Mouse (Mus musculus): Measurements from ENCODE around the gene Tmprss12.
"Not testable (repeated sequence)": the region's sequence is repeated elsewhere in the genome, so short reads cannot be mapped to it uniquely, and the experiment has no call there.

Gene Tmprss12

DNA sequence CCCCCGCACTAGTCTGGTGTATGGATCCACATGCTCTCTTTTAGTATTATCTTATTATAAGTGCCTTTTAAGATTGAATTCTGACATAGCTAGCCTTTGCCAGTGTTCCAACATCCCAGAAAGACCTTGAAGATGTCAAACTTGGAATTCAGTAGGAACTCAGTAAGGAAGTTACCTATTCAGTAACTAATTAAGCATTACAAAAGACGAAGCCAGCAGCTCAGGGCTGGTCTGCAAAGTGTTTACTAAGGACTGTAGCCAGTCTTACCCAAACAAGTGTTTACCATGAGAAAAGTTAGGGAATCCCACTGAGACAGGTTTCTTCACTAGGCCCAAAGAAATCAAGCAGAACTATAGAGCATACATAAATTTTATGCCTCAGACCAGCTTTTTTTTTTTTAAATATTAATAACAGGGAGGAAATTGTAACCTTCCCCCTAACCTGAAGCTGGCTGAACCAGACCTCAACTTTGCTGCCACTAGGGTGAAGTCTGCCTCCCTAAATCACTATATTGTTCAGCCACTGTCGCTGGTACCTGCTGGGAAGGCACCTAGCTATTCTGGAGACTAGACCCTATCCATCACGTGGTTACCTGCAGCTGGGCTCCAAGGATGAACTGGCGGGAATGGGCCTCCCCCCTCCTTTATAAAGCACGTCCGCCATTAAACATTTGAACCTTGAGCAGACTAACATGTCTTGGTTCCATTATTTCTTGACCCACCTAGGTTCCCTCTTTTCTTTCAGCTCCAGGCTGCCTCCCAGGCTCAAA lies 5.7 kb upstream of the Tmprss12 start:
- no peak for DNase-seq (ENCODE audit: low spot score)

- DNase-seq (ENCODE audit: low spot score): no peak
Measured at GRCm38 (mm10) chr15:100276403-100276802, 4.2 kb upstream of the Tmprss12 start.

GRCm38 (mm10) chr15:100277586-100277985 lies 3.1 kb upstream of the Tmprss12 start:
- no peak for DNase-seq (ENCODE audit: low spot score)

- no peak for DNase-seq (ENCODE audit: low spot score)
Measured at GRCm38 (mm10) chr15:100288980-100289379, 8.3 kb downstream of the Tmprss12 start.

DNA sequence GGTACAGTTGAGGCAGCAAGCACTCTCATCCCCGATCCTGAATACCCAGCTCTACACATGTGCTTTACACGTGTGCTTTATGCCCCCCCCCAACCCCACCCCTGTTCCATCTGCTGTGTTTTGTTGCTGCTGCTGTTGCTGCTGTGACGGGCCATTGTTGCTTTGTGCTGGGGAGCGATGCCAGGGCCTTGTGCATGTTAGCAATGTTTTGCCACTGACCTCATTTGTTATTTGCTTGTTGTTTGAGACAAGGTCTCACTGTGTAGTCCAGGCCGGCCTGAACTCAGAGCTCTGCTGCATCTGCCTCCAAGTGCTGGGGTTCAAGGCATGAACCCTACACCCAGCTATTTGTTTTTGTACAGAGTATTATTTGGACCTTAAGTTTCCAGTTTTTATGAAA lies 10.2 kb downstream of the Tmprss12 start:
- no peak for DNase-seq (ENCODE audit: low spot score)

GRCm38 (mm10) chr15:100292326-100292725 lies 11.7 kb downstream of the Tmprss12 start:
- no peak for DNase-seq (ENCODE audit: low spot score)

DNA sequence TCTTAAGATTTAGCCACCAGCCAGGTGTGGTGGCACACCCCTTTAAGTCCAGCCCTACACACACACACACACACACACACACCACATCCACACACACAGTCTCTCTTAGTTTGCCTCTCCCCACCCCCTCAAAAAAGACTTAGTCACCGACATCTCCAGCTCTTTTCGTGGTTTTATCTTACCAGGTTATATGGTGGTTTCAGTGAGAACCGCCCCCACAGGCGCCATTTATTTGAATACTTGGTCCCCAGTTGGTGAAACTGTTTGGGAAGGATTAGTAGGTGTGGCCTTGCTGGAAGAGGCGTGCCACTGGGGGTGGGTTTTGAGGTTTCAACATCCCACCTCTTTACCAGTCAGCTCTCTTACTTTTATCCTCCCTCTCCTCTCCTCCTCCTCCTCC lies 17.2 kb downstream of the Tmprss12 start:
- DNase-seq (ENCODE audit: low spot score): no peak

- no peak for DNase-seq (ENCODE audit: low spot score)
Measured at GRCm38 (mm10) chr15:100300499-100300898, 19.9 kb downstream of the Tmprss12 start.

- no peak for DNase-seq (ENCODE audit: low spot score)
Measured at GRCm38 (mm10) chr15:100301556-100301955, 20.9 kb downstream of the Tmprss12 start.

GRCm38 (mm10) chr15:100303428-100304018 lies 22.9 kb downstream of the Tmprss12 start:
- DNase-seq (ENCODE audit: low spot score): no peak

GRCm38 (mm10) chr15:100304019-100304991 lies 23.7 kb downstream of the Tmprss12 start, which contains the start of gene Mettl7a1:
Mettl7a1 (plus strand) TSS chr15:100304140.
- peak; percentile 88 for DNase-seq (ENCODE audit: low spot score)

DNA sequence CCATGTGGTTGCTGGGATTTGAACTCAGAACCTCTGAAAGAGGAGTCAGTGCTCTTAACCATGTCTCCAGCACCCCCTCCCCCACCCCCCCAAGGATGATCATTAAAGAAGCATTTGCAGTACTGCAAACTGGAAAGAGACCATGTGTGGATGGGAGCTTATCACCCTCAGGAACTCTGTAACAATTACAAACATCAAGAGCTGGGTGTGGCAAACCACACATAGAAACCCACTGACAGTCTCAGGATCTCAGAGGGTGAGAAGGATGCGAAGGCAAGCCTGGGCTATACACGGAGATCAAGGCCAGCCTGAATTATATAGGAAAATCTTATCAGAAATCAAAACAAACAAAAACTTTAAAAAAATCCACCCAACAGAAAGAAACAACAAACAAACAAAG lies 25.6 kb downstream of the Tmprss12 start:
- DNase-seq (ENCODE audit: low spot score): no peak

- peak; percentile 66 for DNase-seq (ENCODE audit: low spot score)
Measured at GRCm38 (mm10) chr15:100307438-100308096, 26.9 kb downstream of the Tmprss12 start.

DNA sequence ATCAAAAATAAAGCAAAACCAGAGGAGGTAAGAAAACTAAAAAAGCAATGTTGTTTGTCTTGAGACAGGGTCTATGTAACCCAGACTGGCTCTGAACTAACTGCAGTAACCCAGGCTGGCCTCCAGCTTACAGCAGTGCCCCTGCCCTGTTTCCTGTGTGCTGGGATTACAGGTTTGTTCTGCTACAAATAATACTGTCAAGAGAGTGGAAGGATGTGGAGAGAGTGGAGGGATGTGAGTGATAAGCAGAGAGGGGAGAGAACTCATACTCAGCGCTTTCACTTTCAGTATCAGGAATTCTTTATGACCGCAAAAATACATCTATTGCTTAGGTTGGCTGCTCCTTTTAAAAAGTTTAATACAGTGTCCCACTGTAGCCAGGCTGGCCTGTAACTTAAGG lies 31.7 kb downstream of the Tmprss12 start:
- no peak for DNase-seq (ENCODE audit: low spot score)

DNA sequence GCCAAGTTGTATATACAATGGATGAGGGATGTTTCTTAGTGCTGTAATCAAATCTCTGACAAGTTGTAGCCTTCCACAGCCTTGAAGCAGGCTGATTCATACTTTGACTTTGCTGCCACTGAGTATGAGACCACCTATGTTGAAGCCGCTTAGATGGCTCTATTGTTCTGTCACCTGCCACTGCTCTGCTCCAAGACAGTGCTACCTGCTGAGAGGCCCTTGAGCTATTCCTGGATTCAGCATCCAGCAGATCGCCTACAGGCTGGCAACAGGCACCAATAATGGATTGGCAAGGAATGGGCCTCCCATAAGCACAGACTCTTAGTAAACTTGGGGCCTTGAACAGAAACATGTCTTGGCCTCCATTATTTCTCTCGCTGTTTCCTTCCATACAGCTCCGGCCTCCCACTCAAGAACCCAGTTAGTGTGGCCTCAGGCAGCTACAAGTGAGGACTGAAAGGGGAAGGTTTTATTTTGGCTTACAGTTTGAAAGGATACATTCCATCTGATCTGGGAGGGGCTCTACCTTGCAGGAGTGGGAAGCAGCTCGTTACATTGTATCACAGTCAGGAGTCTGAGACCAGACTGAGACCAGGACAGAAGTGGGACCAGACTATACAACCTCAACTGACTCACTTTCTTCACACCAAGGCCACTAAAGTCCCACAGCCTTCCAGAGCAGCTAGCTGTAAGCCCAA lies 34.0 kb downstream of the Tmprss12 start:
- no peak for DNase-seq (ENCODE audit: low spot score)

GRCm38 (mm10) chr15:100318014-100318671 lies 37.5 kb downstream of the Tmprss12 start:
- not testable (repeated sequence) for DNase-seq (ENCODE audit: low spot score)

DNA sequence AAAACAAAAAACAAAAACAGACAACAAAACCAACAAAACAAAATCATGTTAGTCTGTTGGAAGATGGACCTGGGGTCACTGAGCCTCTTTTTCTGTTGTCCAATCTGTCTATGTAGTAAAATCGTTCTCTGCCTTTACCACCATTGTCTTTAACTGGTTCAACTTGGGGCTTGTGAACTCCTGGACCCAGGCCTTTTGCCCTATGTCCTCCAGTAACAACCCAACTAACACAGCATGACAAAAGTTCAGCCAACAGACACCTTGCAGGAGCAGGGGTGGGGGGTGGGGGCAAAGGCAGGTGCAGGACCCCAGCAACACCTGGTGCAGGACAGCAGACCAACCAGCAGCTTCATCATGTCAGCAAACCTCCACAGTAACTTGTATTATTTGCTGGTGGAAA lies 39.2 kb downstream of the Tmprss12 start:
- no peak for DNase-seq (ENCODE audit: low spot score)

GRCm38 (mm10) chr15:100320295-100320905 lies 39.8 kb downstream of the Tmprss12 start:
- DNase-seq (ENCODE audit: low spot score): peak; percentile 69

GRCm38 (mm10) chr15:100321134-100321533 lies 40.5 kb downstream of the Tmprss12 start:
- DNase-seq (ENCODE audit: low spot score): peak; percentile 78

- DNase-seq (ENCODE audit: low spot score): no peak
Measured at GRCm38 (mm10) chr15:100324021-100324591, 43.5 kb downstream of the Tmprss12 start.

Measured in MN1 (cell line).